Mouse (Mus musculus): ENCODE data around the gene Adcy6.

DNA sequence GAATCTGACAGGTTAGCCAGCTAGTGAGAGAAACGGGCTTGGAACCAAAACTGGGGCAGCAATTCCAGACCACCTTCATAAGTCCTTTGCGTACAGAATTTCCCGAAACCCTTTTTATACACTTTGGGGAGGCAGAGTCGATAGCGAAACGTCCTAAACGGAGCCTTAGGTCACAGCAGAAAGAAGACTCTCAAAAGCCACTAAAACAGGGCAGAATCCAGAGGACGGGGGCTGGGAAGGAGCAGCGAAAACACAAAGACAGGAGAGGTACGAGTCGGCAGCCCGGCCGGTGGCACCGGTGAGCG, 43.0 kb downstream of the Adcy6 start:
- TF ChIP-seq CTCF (IDR thresholded peaks at IDR 0.05; ENCODE audit: borderline replicate concordance, insufficient read depth, low read length) (no peak), POLR2A (IDR thresholded peaks at IDR 0.05; ENCODE audit: low read depth, low read length) (no peak)
